Mouse (Mus musculus): ENCODE data around the gene Dnajc13.

The Dnajc13 gene

GRCm38 (mm10) chr9:104254408-104255180, 8.1 kb downstream of the Dnajc13 start:
- no peak for DNase-seq (ENCODE audit: low read depth)

GRCm38 (mm10) chr9:104252637-104253036, 10.1 kb downstream of the Dnajc13 start:
- no peak for DNase-seq (ENCODE audit: low read depth)

GRCm38 (mm10) chr9:104251687-104252086, 11.0 kb downstream of the Dnajc13 start:
- no peak for DNase-seq (ENCODE audit: low read depth)

GRCm38 (mm10) chr9:104251111-104251510, 11.6 kb downstream of the Dnajc13 start:
- no peak for DNase-seq (ENCODE audit: low read depth)

GRCm38 (mm10) chr9:104247307-104247987, 15.3 kb downstream of the Dnajc13 start:
- no peak for DNase-seq (ENCODE audit: low read depth)

- DNase-seq (ENCODE audit: low read depth) = no peak
Observed at GRCm38 (mm10) chr9:104243799-104244466, 18.8 kb downstream of the Dnajc13 start.

- DNase-seq (ENCODE audit: low read depth) = no peak
Observed at GRCm38 (mm10) chr9:104240146-104240545, 22.6 kb downstream of the Dnajc13 start.

GRCm38 (mm10) chr9:104239076-104239475, 23.7 kb downstream of the Dnajc13 start:
- DNase-seq (ENCODE audit: low read depth) = no peak

- DNase-seq (ENCODE audit: low read depth) = no peak
Observed at GRCm38 (mm10) chr9:104236256-104236930, 26.3 kb downstream of the Dnajc13 start.

GRCm38 (mm10) chr9:104235751-104236150, 27.0 kb downstream of the Dnajc13 start:
- DNase-seq (ENCODE audit: low read depth) = no peak

- no peak for DNase-seq (ENCODE audit: low read depth)
Observed at GRCm38 (mm10) chr9:104233815-104234214, 28.9 kb downstream of the Dnajc13 start.

- no peak for DNase-seq (ENCODE audit: low read depth)
Observed at GRCm38 (mm10) chr9:104233060-104233459, 29.7 kb downstream of the Dnajc13 start.

GRCm38 (mm10) chr9:104232004-104232403, 30.7 kb downstream of the Dnajc13 start:
- no peak for DNase-seq (ENCODE audit: low read depth)

- no peak for DNase-seq (ENCODE audit: low read depth)
Observed at GRCm38 (mm10) chr9:104211402-104211801, 51.3 kb downstream of the Dnajc13 start.

GRCm38 (mm10) chr9:104203851-104204250, 58.9 kb downstream of the Dnajc13 start:
- DNase-seq (ENCODE audit: low read depth) = peak; percentile 44

GRCm38 (mm10) chr9:104194528-104194927, 68.2 kb downstream of the Dnajc13 start:
- DNase-seq (ENCODE audit: low read depth) = no peak

GRCm38 (mm10) chr9:104193900-104194299, 68.8 kb downstream of the Dnajc13 start:
- no peak for DNase-seq (ENCODE audit: low read depth)

GRCm38 (mm10) chr9:104193327-104193726, 69.4 kb downstream of the Dnajc13 start:
- DNase-seq (ENCODE audit: low read depth) = no peak

GRCm38 (mm10) chr9:104192513-104192912, 70.2 kb downstream of the Dnajc13 start:
- no peak for DNase-seq (ENCODE audit: low read depth)

GRCm38 (mm10) chr9:104189657-104190056, 73.1 kb downstream of the Dnajc13 start:
- DNase-seq (ENCODE audit: low read depth) = no peak

GRCm38 (mm10) chr9:104188704-104189103, 74.0 kb downstream of the Dnajc13 start:
- no peak for DNase-seq (ENCODE audit: low read depth)

GRCm38 (mm10) chr9:104187028-104187427, 75.7 kb downstream of the Dnajc13 start:
- DNase-seq (ENCODE audit: low read depth) = no peak

Data from c-Kit-positive CD71-negative TER-119-negative erythroid progenitor cells, embryonic 14.5 days (primary cell).